ENCODE assay signal across 10 mouse cellular contexts in the genomic region with DNA sequence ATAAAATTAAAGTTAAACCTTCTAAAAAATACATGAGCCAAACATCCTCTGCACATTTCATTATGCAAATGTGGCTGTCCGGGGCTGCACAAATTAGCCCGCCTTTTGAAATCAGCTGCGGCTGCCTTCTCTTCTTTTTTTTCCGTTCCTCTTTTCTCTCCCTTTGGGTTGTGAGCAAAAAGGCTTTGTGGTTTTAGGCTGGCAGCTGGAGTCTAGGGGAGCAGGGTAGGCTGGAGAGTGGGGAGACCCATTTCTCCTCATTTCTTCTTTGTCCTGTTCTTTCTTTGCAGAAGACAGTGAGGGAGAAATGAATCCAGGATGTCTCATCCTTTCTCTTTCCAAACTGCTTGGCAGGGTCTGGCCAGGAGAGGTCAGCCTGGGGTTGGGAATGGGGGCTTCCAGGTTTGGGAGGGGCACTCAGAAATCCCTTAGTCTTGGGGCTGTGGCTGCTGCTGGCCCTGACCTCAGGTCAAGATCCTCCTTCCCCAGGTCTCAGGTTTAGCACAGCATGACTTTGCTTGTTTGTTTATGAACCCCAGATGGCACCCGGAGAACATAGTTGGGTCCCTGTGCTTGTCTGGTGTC.
DNase-seq lines count a peak whose midpoint lies in the region; ATAC-seq and TF ChIP-seq lines count a peak whose summit lies in the region.
"Had no signal": no experiment of that assay in that cellular context is flagged by ENCODE, and none has a peak within 500 bp of the region (broad histone marks: within the 10 kb centered on the region; RNA-seq: fewer than 3 reads in every experiment).

No protein-coding gene starts in this region.

- ATAC-seq in common myeloid progenitor, adult 5-6 weeks (replicated peaks; ENCODE audit: low read depth, poor library complexity, severe bottlenecking), result peak; percentile 45; the same call in 1 of the 2 replicates
- peak; percentile 29; the same call in 1 of the 2 replicates for ATAC-seq in hindbrain, embryonic 12.5 days (ENCODE audit: low FRiP score)
- ATAC-seq in neural tube, embryonic 11.5 days (ENCODE audit: insufficient read depth, low FRiP score, low TSS enrichment), result 0 out of 2 replicates have a peak, but pooled peaks have one; percentile 16
- no peak for ATAC-seq in intestine, embryonic 15.5 days

- H3K4me2 ChIP-seq in hindbrain, embryonic 12.5 days (replicated peaks), result peak overlapping the region; percentile 2; the same call in 1 of the 2 replicates
- no peak overlapping the region for H3K4me2 ChIP-seq in neural tube, embryonic 11.5 days (ENCODE audit: low read depth)
- no peak overlapping the region for H3K4me2 ChIP-seq in intestine, embryonic 15.5 days (replicated peaks)
- H3K4me2 ChIP-seq: liver, embryonic 11.5 days had no signal

- no peak for DNase-seq in cerebellum, adult 2 months
- no peak for DNase-seq in cerebellum, adult 8-10 months
- DNase-seq in neural tube, embryonic 11.5 days (ENCODE audit: low spot score), result peak; percentile 65
- no peak for DNase-seq in c-Kit-positive CD71-positive TER-119-positive erythroid progenitor cells, embryonic 14.5 days (ENCODE audit: low spot score)
- no peak for DNase-seq in adrenal gland, adult 2 months
- DNase-seq: heart, postnatal 4 days had no signal

- 72% methylated on average over 5 of the region's 5 CpGs for WGBS in cerebellum, adult 2 months
- WGBS in hindbrain, embryonic 12.5 days, result 30% methylated on average over 5 of the region's 5 CpGs
- 47% methylated on average over 5 of the region's 5 CpGs for WGBS in neural tube, embryonic 11.5 days
- WGBS in intestine, embryonic 15.5 days, result 69% methylated on average over 5 of the region's 5 CpGs

- peaks cover 5% of the 10 kb centered on the region for H3K4me1 ChIP-seq in cerebellum, adult 2 months (ENCODE audit: control insufficient read depth, insufficient read depth, low read length)
- peaks cover 34% of the 10 kb centered on the region for H3K4me1 ChIP-seq in hindbrain, embryonic 12.5 days
- H3K4me1 ChIP-seq in neural tube, embryonic 11.5 days (ENCODE audit: control insufficient read depth, insufficient read depth, low read length), result peaks cover 31% of the 10 kb centered on the region
- H3K4me1 ChIP-seq in intestine, embryonic 15.5 days (replicated peaks), result peaks cover 7% of the 10 kb centered on the region; the same call in 1 of the 2 replicates

- H3K4me3 ChIP-seq in cerebellum, adult 2 months (replicated peaks; ENCODE audit: insufficient read depth, low read depth, low read length), result no peak overlapping the region
- no peak overlapping the region for H3K4me3 ChIP-seq in hindbrain, embryonic 12.5 days
- H3K4me3 ChIP-seq in neural tube, embryonic 11.5 days (ENCODE audit: low read depth, low read length), result no peak overlapping the region
- no peak overlapping the region for H3K4me3 ChIP-seq in intestine, embryonic 15.5 days (replicated peaks)

- no peak overlapping the region for H3K9ac ChIP-seq in hindbrain, embryonic 12.5 days
- peak overlapping the region; percentile 44; the same call in 1 of the 2 replicates for H3K9ac ChIP-seq in neural tube, embryonic 11.5 days (ENCODE audit: low read length)
- H3K9ac ChIP-seq in intestine, embryonic 15.5 days, result no peak overlapping the region

- no peaks in the 10 kb centered on the region for H3K9me3 ChIP-seq in hindbrain, embryonic 12.5 days (replicated peaks)
- H3K9me3 ChIP-seq in neural tube, embryonic 11.5 days (ENCODE audit: control insufficient read depth, low read length), result no peaks in the 10 kb centered on the region
- H3K9me3 ChIP-seq in intestine, embryonic 15.5 days, result no peaks in the 10 kb centered on the region

- TF ChIP-seq POLR2A in cerebellum, adult 2 months (IDR thresholded peaks at IDR 0.05; ENCODE audit: borderline replicate concordance, insufficient read depth, low read length), result no peak

- H3K27me3 ChIP-seq in cerebellum, adult 2 months (ENCODE audit: control insufficient read depth, insufficient read depth, low read length), result no peaks in the 10 kb centered on the region
- peaks cover 5% of the 10 kb centered on the region; the same call in 1 of the 2 replicates for H3K27me3 ChIP-seq in hindbrain, embryonic 12.5 days
- no peaks in the 10 kb centered on the region for H3K27me3 ChIP-seq in neural tube, embryonic 11.5 days (ENCODE audit: control insufficient read depth, insufficient read depth, low read length)
- no peaks in the 10 kb centered on the region for H3K27me3 ChIP-seq in intestine, embryonic 15.5 days (replicated peaks)

- H3K27ac ChIP-seq in cerebellum, adult 2 months (ENCODE audit: insufficient read depth, low read length), result no peak overlapping the region
- H3K27ac ChIP-seq in hindbrain, embryonic 12.5 days, result peak overlapping the region; percentile 69
- H3K27ac ChIP-seq in neural tube, embryonic 11.5 days (ENCODE audit: low read depth, low read length), result 0 out of 2 replicates have a peak overlapping the region, but pooled peaks have one; percentile 54
- no peak overlapping the region for H3K27ac ChIP-seq in intestine, embryonic 15.5 days

- no peaks in the 10 kb centered on the region for H3K36me3 ChIP-seq in hindbrain, embryonic 12.5 days
- H3K36me3 ChIP-seq in neural tube, embryonic 11.5 days (ENCODE audit: control insufficient read depth, insufficient read depth, low read length), result no peaks in the 10 kb centered on the region
- no peaks in the 10 kb centered on the region for H3K36me3 ChIP-seq in intestine, embryonic 15.5 days

- peak; percentile 27; the same call in 1 of the 2 replicates for TF ChIP-seq CTCF in cerebellum, adult 2 months (IDR thresholded peaks at IDR 0.05; ENCODE audit: borderline replicate concordance, insufficient read depth, low read depth, low read length)

Comparison
In these comparisons a context has a peak if more than half of its experiments do, and no peak if none do; other contexts are left out.
1. H3K27ac ChIP-seq: peak in hindbrain, embryonic 12.5 days (single experiment) and neural tube, embryonic 11.5 days (single experiment); none in cerebellum, adult 2 months (single experiment) and intestine, embryonic 15.5 days (single experiment).